Mouse (Mus musculus) G1E (cell line): ENCODE measurements at regions not wholly inside any gene's neighbourhood (a gene's known extent, or its start where the extent isn't known, plus 50 kb on each side); places are given as distances from the start of the nearest gene placed in this dataset.

Experiments used
- CTCF ChIP-seq: IDR thresholded peaks from 2 replicates; pipeline ENCODE4 v1.5.1; 2012; ENCODE audit warnings: low read depth, low read length, inconsistent platforms, mixed read lengths
- GATA2 ChIP-seq: IDR thresholded peaks from 2 replicates; pipeline ENCODE4 v1.6.1; 2012; ENCODE audit warnings: low read depth, low read length, inconsistent platforms, borderline replicate concordance

DNA sequence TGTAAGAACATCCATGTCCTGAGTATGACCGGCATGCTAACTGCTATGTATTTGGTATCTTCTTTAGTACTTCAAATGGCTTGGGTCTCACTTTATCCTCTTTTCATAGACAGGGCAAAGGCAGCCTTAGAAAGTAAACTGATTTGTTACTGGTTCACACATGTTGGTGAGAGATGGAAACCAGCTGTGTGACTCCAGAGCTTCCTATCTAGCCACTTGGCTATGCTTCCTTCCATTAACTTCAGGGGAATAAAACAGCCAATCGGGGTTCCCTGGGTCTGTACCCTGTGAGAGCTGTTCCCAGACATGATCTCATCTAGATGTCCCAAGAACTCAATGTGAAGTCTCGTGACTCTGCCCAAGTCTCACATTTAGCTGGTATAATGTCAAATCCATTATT, 203.5 kb downstream of the Rps15a start:
- TF ChIP-seq CTCF (no peak), GATA2 (no peak)
